Mouse (Mus musculus) gastrocnemius, postnatal 10 days (tissue): ENCODE data around the gene Atp6v0a4. TPM values are rescaled to one million over a fixed set of nuclear protein-coding genes. Genes with fewer than 3 reads are reported as not detected.
A peak's percentile ranks its signal among the peaks of the same experiment; 100 is the strongest.

Experiments used
- DNase-seq: peaks from one replicate; pipeline ENCODE4 v3.0.0; 2021; ENCODE audit warnings: mixed read lengths
- total RNA-seq, 2 experiments: library from RNA; stranded (reverse); gene quantifications; 2 replicates each; pipeline ENCODE4 v1.2.3; 2021

Atp6v0a4 gene
- total RNA-seq, 2 experiments from 2014 or later = 1.8 to 2.3 TPM

DNA sequence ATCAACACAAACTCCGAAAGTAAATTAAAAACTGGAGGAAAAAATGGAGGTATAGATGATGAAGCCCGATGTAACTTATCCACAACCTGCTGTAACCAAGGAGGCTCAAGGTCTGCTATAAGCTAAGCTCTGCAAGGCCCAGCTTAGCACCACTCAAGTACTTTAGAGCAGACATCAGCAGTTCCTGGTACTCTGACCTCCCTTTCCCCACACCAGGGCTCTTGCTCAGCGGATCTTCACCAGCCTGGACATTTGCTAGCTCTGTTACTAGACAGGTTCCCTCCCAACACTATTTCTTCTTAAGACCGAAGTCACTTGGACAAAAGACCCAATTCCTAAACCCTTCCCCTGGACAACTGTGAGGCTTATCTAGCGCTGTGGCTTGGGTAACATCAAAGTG, 496 bp upstream of the Atp6v0a4 start:
- no peak for DNase-seq

DNA sequence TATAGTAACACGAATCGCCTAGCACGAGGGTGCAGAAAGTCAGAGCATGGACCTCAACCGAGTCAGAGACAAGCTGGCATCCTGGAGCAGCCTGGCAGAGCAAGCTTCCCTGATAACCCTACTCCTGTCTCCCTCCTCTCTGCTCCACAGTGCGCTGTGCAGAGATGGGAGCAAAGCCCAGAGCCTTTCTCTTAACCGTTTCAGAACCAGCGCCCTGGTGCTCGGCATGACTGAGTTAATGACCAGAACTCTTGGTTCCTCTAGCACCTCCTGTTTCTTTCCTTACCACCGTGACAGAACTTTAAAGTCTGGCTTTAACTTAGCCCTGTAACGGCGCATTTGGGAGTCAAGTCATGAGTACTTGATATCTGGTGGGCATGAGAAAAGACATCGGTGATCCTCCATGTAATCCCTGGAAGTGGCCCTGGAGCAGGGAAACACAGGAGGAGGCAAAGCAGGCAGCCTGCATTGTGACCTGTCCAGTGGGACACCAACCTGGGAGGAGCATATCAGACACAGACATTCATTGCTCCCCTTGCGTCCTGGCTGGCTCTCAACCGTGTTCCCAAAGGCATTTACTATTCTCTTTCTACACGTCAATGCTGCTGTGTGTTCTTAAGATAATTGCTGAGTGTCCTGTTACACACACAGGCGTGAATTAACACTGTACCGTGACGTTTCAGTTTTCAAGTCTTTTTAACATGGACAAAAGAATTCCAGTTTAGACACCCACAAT, 747 bp downstream of the Atp6v0a4 start:
- no peak for DNase-seq

DNA sequence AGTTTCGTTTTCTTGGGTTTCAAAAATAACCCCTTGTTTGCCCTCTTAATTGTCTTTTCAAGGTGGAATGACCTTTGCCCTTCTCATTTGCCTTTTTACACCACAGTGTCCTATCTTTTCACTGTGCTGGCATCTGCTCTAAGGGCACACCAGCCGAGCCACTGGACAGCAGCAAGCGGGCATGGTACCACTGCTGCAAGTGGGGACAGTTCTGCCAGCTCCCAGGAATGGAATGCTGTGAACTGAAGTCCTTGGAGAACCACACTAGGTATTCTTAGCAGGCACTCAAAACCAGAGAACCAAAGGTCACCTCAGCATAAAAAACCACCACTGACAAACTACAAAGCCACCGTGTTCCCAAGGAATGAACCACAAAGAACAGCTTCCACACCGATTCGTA, 1.6 kb downstream of the Atp6v0a4 start:
- DNase-seq = no peak

DNA sequence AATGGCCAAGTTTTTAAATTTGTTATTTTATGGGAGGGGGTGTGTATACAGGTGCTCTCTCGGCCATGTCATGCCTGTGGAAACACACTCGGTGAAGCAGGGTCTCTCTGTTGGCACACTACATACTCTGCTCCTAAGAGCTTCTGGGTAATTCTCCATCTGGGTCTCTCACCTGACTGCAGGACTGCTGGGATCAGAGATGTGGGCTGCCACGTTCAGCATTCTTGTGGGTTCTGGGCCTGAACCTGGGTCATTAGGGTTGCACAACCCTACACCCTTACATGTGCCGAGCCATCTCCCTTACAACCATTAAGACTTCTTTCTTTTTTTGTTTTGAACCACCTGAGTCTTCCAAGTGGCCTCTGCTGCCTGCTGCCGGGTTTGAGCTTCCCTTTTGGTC, 2.5 kb downstream of the Atp6v0a4 start:
- no peak for DNase-seq

DNA sequence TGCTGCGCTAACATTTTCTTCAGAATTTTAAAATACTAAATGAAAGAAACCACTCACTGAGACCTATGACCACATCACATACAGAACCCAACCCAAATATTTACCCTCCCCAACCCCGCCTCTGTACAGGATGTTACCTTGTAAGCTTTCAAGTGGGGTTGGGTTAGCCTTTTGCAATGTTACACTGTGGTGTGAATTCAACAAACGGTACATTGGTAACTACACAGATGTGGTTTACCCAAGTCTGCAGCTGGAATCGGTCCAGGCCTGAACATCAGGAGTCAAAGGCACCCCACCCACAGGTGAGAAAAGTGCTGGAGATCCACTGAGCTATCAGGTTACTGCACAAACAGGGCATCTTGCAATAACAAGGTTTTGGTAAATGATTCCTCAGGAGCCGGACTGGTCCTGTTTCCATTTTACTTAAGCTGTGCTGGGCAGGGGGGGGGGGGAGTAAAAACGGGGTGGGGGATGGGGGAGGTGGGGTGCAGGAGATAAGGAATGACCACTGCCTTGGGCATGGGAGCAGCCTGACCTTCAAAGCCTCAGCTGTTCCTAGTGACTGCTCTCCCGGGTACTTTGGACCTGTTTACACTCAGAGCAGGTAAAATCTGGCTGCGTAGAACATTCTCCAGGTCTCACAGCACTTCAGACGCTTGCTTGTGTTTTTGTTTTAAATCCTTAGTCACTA, 3.6 kb downstream of the Atp6v0a4 start:
- no peak for DNase-seq

DNA sequence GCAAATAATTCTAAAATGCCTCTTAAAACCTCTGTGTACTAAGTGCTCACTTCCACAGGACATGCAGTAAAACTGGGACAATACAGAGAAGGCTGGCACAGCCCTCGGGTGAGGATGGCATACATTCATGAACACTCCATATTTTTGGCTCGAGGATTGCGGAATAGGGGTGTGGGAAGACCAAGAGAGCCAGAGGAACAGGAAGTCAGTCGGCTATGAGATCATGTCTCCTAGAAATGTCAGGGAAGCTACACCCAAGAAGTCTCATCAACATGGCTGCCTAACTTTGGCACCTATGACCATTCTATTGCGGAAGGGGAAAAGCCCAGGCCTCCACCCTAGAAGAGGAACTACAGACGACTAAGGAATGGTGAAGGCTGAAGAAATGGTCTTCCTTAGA, 6.0 kb downstream of the Atp6v0a4 start:
- no peak for DNase-seq

DNA sequence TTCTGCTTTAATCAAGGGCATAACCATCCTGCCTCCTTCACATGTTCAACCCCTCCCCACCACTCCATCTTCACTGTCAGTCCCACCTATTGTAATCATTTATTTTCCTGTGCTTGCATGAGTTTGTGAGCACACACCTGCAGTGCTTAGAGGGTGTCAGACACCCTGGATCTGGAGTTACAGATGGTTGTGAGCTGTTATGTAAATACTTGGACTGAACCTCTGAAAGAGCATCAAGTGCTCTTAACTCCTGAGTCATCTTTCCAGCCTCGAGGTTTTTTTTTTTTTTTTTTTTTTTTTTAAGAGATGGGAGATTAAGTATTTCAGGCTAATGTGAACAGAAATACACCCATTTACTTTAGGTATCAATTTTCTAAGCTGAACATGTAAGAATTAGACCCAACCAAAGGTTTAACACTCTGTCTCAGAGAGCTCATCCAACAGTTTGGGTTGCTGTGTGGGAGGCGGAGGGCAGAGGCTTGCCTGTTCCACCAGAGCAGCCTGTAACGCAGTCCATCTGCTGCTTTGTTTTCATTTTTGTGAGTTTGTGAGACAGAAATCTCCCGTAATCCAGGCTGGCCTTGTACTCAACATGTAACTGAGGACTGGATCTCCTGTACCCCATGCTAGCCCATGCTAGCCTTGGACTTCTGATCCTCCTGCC, 8.1 kb downstream of the Atp6v0a4 start:
- DNase-seq = no peak

DNA sequence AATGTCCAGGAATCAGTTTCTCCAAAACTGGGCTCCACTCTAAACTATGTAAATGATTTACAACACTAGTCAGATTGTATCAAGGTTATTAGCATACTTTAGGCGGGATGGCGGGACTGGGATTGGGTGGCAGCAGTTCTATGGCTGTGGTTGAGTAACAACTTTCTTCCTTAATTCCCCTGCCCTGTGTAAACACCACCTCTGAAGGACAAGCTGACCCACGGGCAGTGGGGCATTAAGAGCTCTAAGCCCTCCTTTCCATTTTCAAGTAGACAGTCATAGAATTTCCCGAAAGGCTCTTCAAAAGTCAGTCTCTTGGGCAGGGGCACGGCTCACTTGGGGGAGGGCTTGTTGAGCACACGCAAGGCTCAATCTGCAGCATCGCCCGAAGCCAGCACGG, 13.5 kb downstream of the Atp6v0a4 start:
- DNase-seq = no peak

DNA sequence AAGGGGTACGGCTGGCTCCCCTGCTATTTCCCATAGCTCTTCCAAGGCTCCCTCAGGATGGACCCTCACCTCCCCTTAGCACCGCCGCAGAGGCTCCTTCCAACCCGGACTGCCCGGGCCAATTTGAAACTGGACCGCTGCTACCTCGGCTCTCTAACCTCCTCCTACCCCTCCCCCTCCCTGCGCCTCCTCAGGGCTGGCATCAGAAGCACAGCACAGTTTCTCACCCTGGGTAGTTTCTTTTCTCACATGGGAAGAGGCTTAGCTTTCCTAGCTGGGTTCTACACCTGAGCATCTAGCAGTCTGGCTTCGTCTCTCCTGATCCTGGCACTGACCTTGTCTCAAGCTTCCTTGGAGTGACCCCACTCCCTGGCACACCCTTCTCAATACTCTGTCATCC, 14.5 kb downstream of the Atp6v0a4 start:
- no peak for DNase-seq

DNA sequence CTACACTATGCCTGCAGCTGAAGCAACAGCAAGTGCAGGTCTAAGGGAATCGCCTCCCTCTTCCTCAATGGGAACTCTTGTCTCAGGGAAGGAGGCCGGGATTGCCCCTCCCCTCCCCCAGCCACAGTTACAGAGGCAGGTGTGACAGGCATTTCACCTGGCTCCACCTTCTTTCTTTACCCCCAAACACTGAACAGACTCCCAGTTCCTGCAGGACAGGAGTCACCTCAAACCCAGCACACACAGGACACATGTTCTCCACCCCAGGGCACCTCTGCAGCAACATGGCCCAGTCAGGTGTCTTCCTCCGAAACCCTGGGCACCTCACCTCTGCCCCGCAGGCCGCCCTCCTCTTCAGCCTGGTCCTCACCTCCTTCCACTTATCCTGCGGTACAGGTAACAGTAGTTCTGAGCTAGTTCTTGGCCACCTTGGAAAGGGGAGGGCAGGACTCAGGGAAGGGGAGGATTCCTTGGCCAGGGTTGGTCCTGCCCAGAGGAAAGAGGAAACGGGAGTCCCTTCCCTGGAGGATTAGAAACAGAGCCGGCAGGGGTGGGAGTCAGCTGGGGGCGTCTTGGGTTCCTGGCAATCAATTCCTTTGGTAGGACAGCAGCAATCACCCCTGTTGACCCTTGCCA, 15.1 kb downstream of the Atp6v0a4 start, which contains the start of gene Tmem213:
Gene Tmem213 (plus strand): TSS at position 96 of the 636 bp plus-strand sequence.
- no peak for DNase-seq

DNA sequence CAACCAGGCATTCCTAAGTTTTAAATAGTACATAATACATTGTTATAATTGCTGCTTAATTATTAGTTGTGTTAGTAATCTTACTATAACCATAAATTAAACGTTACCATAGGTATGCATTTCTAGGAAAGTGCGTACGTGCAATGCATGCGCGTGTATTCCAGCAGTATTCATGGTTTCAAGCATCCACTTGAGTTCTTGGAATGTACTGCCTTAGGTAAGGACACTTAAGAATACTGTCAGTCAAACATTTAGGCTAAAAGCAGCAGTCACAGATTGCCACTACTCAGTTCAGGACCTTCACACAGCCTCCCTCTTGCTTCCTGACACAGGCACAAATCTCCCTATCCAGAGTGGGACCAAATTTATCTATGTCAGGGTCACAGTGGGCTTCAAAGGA, 15.9 kb downstream of the Atp6v0a4 start:
- no peak for DNase-seq

DNA sequence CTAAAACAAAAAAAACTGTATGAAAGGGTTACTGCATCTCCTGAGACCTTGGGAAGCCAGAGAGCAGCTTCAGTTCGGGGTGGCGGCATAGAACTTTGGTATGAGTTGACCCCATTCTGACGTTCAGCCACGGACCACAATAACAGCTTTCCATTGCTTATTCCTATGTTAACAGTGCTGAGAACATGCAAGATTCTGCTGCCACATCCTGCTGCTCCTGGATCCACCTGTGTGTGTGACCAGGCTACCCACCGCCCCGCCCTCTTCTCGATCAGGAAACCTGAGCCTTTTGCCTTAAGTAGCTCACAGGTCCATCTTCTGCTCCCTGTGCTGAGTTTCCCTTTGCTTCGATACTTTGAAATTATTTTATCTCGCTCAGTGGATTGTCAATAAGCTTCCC, 18.5 kb downstream of the Atp6v0a4 start:
- no peak for DNase-seq

DNA sequence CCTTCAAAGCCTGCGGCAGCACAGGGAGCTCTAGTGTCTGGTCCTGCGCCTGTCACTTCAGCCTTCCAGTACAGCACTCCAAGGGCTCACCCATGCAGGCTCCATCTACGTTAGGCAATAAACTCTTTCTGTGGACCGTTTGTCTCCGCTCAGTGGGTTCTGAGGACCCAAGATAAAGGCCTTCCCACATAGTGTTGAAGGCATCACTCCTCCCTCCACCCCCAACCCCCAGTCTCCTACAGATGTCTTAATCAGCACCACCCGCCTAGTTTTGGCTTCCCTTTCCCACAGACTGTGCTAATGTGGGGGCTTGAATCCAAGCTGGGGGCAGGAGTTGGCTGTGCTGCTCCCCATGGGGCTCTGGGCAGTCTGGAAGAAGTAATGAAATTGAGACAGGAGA, 20.6 kb downstream of the Atp6v0a4 start:
- DNase-seq = no peak

DNA sequence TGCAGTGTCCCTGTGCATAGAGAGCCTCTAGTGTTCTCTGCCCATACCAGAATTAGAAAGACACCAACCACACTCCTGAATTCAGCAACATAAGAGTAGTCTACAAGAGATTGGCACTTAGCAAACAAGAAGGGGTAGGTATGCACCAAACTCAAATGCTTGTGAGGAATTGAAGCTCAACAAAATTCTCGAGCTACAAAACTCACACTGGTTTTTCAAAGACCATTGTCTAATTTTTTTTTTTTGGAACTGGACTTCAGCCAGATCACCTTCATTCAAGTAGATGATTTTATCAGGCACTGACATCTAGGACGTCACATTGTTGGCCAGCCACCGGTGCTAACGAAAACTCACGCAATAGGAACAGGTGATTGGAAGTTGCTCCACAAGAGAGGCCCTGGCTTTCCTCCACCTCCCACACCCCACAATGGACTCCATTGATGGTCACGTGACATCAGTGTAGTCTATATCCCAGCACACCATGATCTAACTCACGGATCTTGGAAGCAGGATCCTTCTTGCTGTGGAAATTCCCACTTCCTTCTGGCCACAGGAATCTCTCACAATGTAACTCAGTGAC, 22.1 kb downstream of the Atp6v0a4 start:
- no peak for DNase-seq

DNA sequence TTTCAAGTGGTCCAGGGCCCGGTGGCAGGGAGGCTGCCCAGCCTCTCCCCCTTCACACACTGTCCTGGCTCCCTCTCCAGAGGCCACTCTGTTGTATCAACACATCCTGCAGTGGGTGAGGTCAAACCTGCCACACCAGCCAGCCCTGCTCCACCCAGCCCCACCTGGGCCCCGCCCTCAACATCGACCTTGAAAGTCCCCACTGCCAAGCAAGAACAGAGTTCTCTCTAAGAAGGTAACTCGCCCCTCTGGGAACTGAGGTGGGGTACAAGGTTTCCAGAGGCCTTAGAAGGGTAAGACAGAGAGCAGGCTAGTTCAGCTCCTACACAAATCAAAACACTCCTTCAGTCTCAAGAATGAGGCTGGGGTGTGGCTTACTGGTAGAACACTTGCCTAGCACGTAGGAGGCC, 27.4 kb downstream of the Atp6v0a4 start:
- no peak for DNase-seq

DNA sequence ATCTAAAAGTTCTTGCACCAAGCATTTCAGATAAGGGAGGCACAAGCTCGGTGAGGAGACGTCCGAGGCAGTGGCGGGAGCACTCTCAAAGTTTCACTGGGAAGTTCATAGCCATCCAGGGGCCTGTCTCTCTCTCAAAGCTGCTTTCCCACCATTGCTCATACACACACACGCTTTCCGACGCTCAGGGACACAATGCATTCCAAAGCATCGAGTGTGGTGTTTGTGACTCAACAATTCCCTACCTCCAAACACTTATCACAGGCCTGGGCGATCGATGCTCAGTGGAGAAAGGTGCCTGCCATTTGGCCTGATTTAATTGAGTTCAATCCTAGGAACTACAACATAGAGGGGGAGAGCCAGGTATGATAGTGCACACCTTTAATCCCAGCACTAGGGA, 29.7 kb downstream of the Atp6v0a4 start:
- DNase-seq = no peak

DNA sequence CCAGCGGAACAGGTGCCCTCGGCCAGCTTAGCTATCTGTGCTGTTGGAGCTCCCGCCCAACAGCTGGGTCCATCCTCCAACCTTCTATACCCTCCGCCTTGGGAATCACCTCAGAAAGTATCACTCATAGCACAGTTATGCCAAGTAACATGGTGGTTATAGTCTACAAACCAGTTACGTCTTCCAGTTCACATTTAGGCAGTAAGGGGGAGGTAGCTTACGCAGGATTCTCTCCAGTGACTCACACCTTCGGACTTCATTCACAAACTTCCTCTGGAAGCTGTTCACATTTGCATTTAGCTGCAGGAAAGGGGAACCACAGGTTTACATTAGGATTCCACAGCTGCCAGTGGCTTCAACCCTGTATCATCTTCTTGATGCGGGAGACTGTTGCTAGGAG, 31.8 kb downstream of the Atp6v0a4 start:
- no peak for DNase-seq

DNA sequence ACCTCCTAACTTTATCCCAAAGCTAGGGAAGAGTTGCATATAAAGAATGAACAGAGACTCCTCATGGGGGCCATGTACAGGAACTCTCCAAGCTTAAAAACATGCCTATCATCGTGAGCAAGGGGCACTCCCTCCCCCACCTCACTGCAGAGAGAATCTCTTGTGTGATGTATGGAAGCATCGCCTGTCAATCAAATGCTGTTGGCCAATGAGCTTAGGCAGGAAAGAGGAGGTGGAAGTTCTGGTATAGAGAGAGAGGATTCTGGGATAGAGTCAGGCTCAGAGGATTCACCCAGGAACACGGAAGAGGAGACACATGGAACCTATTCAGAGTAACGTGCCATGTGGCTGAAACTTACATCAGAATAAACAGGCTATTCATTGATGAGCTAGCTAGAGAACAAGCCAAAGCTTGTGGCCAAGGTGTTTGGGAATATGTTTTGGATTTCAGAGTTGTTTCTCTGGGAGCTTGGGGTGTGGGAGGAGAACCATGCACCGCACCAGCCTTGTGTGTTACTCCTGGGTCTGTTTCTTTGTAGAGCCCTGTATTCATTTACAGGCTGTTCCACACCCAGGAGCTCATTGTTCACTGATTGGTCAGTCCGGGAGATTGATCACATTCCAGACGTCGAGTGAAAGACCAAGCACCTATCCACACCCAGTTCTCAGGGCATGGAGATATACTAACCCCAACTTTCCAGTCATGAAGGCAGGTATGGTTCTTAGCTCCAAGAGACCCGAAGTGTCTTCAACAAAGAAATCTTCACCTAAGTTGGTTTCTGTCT, 37.0 kb downstream of the Atp6v0a4 start:
- no peak for DNase-seq

DNA sequence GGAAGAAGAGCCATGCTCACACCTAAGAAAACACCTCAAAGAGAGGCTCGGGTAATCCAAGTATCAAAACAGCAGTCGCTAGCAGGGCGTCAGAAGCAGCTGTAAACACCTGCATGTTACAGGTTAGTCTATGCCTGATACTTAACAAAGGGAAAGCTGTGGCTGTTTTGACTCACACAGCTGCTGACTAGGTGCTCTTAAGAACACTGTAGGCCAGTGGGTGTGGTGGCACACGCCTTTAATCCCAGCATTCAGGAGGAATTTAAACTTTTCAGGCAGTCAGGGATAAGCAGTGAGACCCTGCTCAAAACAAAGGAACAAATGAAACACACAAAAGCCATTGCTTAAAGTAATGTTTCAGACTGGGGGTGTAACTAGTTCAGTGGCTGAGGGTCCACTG, 41.2 kb downstream of the Atp6v0a4 start:
- no peak for DNase-seq

DNA sequence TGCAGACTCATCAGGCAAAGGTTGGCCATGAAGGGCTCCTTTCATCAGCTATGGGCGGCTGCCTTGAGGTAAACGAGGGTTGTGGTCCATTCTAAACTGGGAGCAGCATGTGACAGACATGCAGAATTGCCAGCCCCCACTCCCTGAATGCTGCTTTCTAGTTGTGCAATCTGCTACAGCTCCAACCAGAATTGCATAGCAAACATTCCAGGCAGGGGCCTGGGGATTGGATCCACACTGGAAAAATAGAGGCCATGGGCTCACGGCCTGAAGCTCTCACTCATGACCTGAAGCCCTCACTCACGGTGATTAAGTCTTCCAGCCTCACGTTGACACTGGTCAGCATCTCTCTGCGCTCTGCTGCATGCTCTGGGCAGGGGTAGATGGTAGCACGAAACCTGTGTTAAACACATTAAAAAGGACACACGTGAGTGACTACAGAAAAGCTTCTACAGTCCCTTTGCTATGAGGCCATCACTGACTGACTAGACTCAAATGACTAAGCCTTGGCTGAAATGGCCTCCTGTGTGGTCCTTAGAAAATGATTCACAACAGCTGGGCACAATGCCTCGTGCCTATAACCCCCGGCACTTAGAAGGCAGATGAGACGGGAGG, 42.6 kb downstream of the Atp6v0a4 start:
- no peak for DNase-seq

DNA sequence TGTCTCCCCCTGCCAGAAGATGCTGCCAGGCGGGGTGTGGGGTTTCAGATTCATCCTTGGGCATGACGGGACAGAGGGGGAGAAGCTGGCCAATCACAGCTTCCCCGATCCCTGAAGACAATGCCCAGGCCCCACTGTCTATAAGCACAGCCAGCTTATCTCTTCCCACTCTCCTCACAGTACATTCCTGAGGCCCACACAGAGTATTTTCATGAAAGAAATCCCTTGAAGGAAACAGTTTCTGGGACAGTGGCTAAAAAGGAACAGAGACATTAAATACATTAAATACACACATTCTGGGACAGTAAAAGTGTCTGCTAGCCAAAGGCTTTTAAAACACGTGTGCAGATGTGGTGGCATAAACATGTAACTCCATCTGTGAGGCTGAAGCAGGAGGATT, 44.0 kb downstream of the Atp6v0a4 start:
- DNase-seq = peak; percentile 21
